Mouse (Mus musculus): ENCODE results near the gene Ubb. TPM values are rescaled to one million over a fixed set of nuclear protein-coding genes. Genes with fewer than 3 reads are reported as not detected.
A peak's percentile ranks its signal among the peaks of the same experiment; 100 is the strongest.

Gene Ubb
- total and polyA plus RNA-seq, 3 experiments = 626 to 1,026 (median 699) TPM

DNA sequence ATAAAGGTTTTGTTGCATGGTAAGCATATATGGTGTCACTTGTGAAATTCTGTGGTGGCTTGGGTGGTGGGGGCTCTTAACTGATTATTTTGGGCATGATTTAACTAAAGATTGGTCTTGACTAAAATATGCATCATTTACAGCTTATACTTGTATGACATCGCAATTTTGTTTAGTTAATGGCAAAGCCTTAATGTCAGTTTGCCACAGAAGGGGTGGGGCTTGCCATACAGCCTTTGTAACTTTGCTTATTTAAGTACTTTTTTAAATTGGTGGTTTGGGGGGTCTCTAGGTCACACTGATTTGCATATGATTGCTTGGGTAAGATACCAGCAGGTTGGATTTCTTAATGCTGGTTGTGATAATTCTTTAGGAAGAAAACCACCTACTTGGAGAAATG is 2.2 kb downstream of the Ubb start:
- H3K9ac ChIP-seq (ENCODE audit: low read depth, low read length) = peak overlapping the region; percentile 43; the same call in 1 of the 2 replicates
- no peak for DNase-seq
- H3K27me3 ChIP-seq (ENCODE audit: control insufficient read depth, insufficient read depth, low read length) = no peaks in the 10 kb centered on the region
- no peak overlapping the region; the same call in 1 of the 2 replicates for H3K27ac ChIP-seq
- intact Hi-C loops (cut with DNase I) = loop anchor here (5.0 kb wide), 1 partner anchor 94 kb away; the partner anchor contains the start of genes Lrrc75a and Mmgt2
- peak overlapping the region; percentile 57 for H3K4me3 ChIP-seq
- H3K36me3 ChIP-seq (ENCODE audit: control insufficient read depth, insufficient read depth, low read length) = peaks cover 26% of the 10 kb centered on the region
- no peaks in the 10 kb centered on the region for H3K79me2 ChIP-seq (replicated peaks; ENCODE audit: control insufficient read depth, insufficient read depth, low read length)
- WGBS = 5% methylated on average over 1 of the region's 1 CpGs
- peaks cover 5% of the 10 kb centered on the region for H3K4me1 ChIP-seq (ENCODE audit: control insufficient read depth, insufficient read depth, low read length)
- TF ChIP-seq EP300 (IDR thresholded peaks at IDR 0.05; ENCODE audit: insufficient read depth, low read depth, low read length) (no peak), POLR2A (IDR thresholded peaks at IDR 0.05; ENCODE audit: insufficient read depth, low read depth, low read length) (no peak), CTCF (IDR thresholded peaks at IDR 0.05) (no peak)

- no peak overlapping the region; the same call in 1 of the 2 replicates for H3K27ac ChIP-seq
Observed at GRCm38 (mm10) chr11:62553633-62554032, 2.7 kb downstream of the Ubb start.

GRCm38 (mm10) chr11:62554163-62554855 is 3.3 kb downstream of the Ubb start:
- no peak overlapping the region for H3K9ac ChIP-seq (ENCODE audit: low read depth, low read length)
- H3K4me3 ChIP-seq = peak overlapping the region; percentile 57
- H3K27me3 ChIP-seq (ENCODE audit: control insufficient read depth, insufficient read depth, low read length) = no peaks in the 10 kb centered on the region
- 0 out of 2 replicates have a peak overlapping the region, but pooled peaks have one; percentile 26 for H3K27ac ChIP-seq
- intact Hi-C loops (cut with DNase I) = loop anchor here (5.0 kb wide), 1 partner anchor 93 kb away; the partner anchor contains the start of genes Lrrc75a and Mmgt2
- H3K79me2 ChIP-seq (replicated peaks; ENCODE audit: control insufficient read depth, insufficient read depth, low read length) = no peaks in the 10 kb centered on the region
- TF ChIP-seq POLR2A (IDR thresholded peaks at IDR 0.05; ENCODE audit: insufficient read depth, low read depth, low read length) (peak; percentile 13; the same call in 1 of the 2 replicates), CTCF (IDR thresholded peaks at IDR 0.05) (no peak), EP300 (IDR thresholded peaks at IDR 0.05; ENCODE audit: insufficient read depth, low read depth, low read length) (no peak)
- no peak for DNase-seq
- WGBS = 63% methylated on average over 5 of the region's 5 CpGs
- peaks cover 26% of the 10 kb centered on the region for H3K36me3 ChIP-seq (ENCODE audit: control insufficient read depth, insufficient read depth, low read length)
- peaks cover 5% of the 10 kb centered on the region for H3K4me1 ChIP-seq (ENCODE audit: control insufficient read depth, insufficient read depth, low read length)

More at GRCm38 (mm10) chr11:62553633-62554032, 2.7 kb downstream of the Ubb start:
- intact Hi-C loops (cut with DNase I) = loop anchor here (5.0 kb wide), 1 partner anchor 94 kb away; the partner anchor contains the start of genes Lrrc75a and Mmgt2
- H3K36me3 ChIP-seq (ENCODE audit: control insufficient read depth, insufficient read depth, low read length) = peaks cover 26% of the 10 kb centered on the region
- no peaks in the 10 kb centered on the region for H3K79me2 ChIP-seq (replicated peaks; ENCODE audit: control insufficient read depth, insufficient read depth, low read length)
- peaks cover 5% of the 10 kb centered on the region for H3K4me1 ChIP-seq (ENCODE audit: control insufficient read depth, insufficient read depth, low read length)
- DNase-seq = no peak
- peak overlapping the region; percentile 57 for H3K4me3 ChIP-seq
- no peak for TF ChIP-seq EP300 (IDR thresholded peaks at IDR 0.05; ENCODE audit: insufficient read depth, low read depth, low read length)
- no peak for TF ChIP-seq POLR2A (IDR thresholded peaks at IDR 0.05; ENCODE audit: insufficient read depth, low read depth, low read length)
- no peak for TF ChIP-seq CTCF (IDR thresholded peaks at IDR 0.05)
- whole genome bisulfite sequencing = 61% methylated on average over 5 of the region's 5 CpGs
- H3K9ac ChIP-seq (ENCODE audit: low read depth, low read length) = no peak overlapping the region
- no peaks in the 10 kb centered on the region for H3K27me3 ChIP-seq (ENCODE audit: control insufficient read depth, insufficient read depth, low read length)

GRCm38 (mm10) chr11:62554934-62555517 is 4.1 kb downstream of the Ubb start:
- no peaks in the 10 kb centered on the region for H3K27me3 ChIP-seq (ENCODE audit: control insufficient read depth, insufficient read depth, low read length)
- H3K4me3 ChIP-seq = 0 out of 2 replicates have a peak overlapping the region, but pooled peaks have one; percentile 57
- TF ChIP-seq POLR2A (IDR thresholded peaks at IDR 0.05; ENCODE audit: insufficient read depth, low read depth, low read length) (no peak), CTCF (IDR thresholded peaks at IDR 0.05) (no peak), EP300 (IDR thresholded peaks at IDR 0.05; ENCODE audit: insufficient read depth, low read depth, low read length) (no peak)
- no peak overlapping the region for H3K9ac ChIP-seq (ENCODE audit: low read depth, low read length)
- no peak for DNase-seq
- H3K27ac ChIP-seq = no peak overlapping the region
- peaks cover 26% of the 10 kb centered on the region for H3K36me3 ChIP-seq (ENCODE audit: control insufficient read depth, insufficient read depth, low read length)
- intact Hi-C loops (cut with DNase I) = loop anchor here (5.0 kb wide), 1 partner anchor 92 kb away; the partner anchor contains the start of genes Lrrc75a and Mmgt2
- H3K4me1 ChIP-seq (ENCODE audit: control insufficient read depth, insufficient read depth, low read length) = peaks cover 3% of the 10 kb centered on the region
- no peaks in the 10 kb centered on the region for H3K79me2 ChIP-seq (replicated peaks; ENCODE audit: control insufficient read depth, insufficient read depth, low read length)

DNA sequence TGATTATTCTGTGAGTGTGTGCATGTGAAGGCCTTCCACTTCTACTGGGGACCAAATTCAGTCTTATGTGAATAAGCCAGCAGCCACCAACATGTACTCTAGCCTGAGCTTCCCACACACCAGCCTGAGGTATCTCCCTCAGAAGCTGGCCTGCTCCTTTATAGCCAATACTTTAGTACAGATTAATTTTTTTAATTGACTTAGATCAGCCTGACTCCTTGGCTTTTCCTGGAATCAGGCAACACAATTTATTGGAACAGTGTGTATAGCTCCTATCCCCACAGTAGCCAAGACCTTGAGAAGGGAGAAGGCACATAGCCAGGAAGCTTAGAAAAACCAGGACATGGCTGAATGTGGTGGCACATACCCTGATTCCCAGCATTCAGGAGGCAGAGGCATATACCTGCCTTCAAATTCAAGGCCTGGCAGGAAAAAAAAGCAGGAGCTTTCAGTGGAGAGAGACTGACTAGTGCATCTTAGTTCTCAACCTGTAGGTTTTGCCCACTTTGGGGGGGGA is 5.0 kb downstream of the Ubb start:
- no peak for DNase-seq
- H3K79me2 ChIP-seq (replicated peaks; ENCODE audit: control insufficient read depth, insufficient read depth, low read length) = no peaks in the 10 kb centered on the region
- intact Hi-C loops (cut with DNase I) = no loop called here
- H3K9ac ChIP-seq (ENCODE audit: low read depth, low read length) = no peak overlapping the region
- H3K27ac ChIP-seq = peak overlapping the region; percentile 12; the same call in 1 of the 2 replicates
- H3K36me3 ChIP-seq (ENCODE audit: control insufficient read depth, insufficient read depth, low read length) = peaks cover 26% of the 10 kb centered on the region
- peaks cover 3% of the 10 kb centered on the region for H3K4me1 ChIP-seq (ENCODE audit: control insufficient read depth, insufficient read depth, low read length)
- no peak for TF ChIP-seq CTCF (IDR thresholded peaks at IDR 0.05)
- TF ChIP-seq EP300 (IDR thresholded peaks at IDR 0.05; ENCODE audit: insufficient read depth, low read depth, low read length) = no peak
- TF ChIP-seq POLR2A (IDR thresholded peaks at IDR 0.05; ENCODE audit: insufficient read depth, low read depth, low read length) = no peak
- H3K27me3 ChIP-seq (ENCODE audit: control insufficient read depth, insufficient read depth, low read length) = no peaks in the 10 kb centered on the region
- no peak overlapping the region for H3K4me3 ChIP-seq
